Mouse (Mus musculus) yolk sac, embryonic 10.5 days (tissue): Measurements from ENCODE around the gene Tomm40l.

Source experiments
- DNase-seq: peaks from one replicate; pipeline ENCODE4 v3.0.0-alpha.2; 2017; ENCODE audit warnings: low spot score

Gene Tomm40l

GRCm38 (mm10) chr1:171222238-171223155 is at the start of gene Tomm40l:
TSS of gene Tomm40l (minus strand) at chr1:171222514.
- peak; percentile 98 for DNase-seq

DNA sequence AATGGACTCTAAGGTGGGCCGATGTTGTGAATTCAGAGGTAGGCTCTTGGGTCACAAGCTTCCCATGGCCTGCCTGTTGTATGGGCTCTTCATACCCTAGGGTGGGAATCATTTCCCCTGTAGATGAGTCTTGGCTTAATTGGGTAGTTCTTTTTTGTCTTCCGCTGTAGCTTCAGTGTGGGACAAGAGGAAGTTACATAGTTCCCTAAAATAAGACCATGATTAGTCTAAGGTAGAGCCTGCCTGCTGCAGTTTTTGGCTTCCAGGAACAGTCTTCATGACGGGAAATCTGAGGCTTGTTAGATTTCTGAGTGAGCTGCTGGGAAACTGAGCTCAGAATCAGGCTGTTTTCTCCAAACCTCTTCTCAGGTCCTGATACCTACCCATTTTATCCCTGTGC is 49.8 kb upstream of the Tomm40l start:
- DNase-seq: no peak

- no peak for DNase-seq
These were observed 49.3 kb upstream of the Tomm40l start for GRCm38 (mm10) chr1:171271622-171272021.

DNA sequence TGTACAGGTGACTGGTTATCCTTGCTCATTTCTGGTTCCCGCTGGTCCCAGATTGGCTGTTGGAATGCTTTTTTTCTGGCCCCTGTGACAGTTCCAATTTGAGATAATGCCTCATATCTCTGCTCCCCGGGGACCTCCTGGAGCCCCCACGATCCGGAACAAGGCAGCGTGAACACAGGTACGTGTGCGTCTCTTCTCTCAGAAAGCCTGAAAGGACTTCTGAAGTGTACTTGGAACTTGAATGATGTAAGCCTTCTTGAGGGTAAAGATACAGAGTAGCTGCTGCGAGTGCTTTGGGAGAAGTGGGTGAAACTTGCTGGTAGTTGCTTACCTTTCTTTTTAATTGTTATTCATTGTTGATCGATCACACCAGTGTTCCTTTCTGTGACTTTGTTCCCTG is 48.9 kb upstream of the Tomm40l start:
- DNase-seq: no peak

DNA sequence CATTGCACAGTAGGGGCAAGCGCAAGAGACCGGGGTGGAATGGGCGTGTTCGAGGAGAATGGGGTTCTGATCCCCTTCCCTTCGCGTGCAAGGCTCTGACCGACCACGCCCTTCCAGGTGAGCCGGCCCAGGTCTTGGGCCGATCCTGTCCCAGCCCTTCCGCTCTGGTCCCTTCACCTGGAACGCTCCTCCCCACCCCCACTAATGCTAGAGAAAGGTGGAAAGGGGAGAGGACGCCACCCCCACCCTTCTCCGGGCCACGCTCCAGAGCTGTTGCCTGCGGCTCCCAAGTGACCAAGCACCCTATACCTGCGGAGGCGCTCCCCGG is 48.2 kb upstream of the Tomm40l start:
- DNase-seq: no peak

- peak; percentile 94 for DNase-seq
These were observed 47.7 kb upstream of the Tomm40l start, which contains the start of gene B4galt3 for GRCm38 (mm10) chr1:171269848-171270572. TSS of gene B4galt3 (plus strand) at chr1:171270328.

DNA sequence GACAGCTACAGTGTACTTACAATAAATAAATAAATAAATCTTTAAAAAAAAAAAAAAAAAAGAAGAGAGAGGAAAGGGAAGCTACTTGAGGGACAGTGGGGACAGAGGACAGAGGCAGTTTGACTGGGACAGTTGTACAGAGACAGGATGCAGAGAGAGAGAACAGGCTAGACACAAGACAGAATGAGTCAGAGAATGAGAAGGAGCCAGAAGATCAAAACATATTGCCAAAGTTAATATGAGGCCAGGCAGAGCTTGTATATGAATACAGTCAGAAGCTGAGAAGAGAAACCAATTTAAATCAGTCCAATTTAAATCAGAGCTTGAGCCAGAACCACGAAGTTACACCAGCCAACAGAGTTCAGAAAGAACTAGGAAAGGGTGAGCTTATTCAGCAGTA is 46.0 kb upstream of the Tomm40l start:
- no peak for DNase-seq

DNA sequence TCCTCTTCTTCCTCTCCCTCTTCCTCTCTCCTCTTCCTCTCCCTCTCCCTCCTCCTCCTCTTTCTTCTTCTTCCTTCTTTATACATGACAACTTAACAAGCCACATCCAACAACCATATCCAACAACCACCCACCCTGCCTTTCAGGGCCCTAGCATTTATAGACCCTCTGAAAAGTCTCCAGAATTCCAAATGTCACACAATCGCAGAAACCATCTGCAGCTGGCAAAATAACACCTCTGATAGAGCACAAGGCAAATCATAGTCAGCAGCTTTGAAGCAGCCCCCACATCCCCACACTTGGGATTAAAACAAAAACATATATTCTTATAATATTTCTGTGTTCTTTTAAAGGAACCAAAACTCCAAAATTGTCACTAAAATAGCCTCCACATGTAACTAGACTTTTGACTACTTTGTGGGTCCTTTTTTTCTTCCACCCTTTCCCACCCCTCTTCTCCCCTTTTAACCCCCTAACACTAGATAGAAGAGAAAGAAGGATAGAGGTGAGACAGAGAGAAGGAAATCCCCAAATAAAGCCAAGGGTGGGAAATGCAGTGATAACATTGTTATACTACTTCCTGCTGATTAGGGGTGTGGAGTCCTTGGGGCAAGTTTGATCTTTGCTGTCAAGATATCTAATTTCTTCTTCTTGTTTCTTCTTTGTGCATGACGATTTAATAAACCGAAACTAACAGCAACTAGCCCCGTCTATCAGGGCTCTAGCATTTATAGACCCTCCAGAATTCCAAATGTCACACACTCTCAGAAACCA is 43.8 kb upstream of the Tomm40l start:
- no peak for DNase-seq

DNA sequence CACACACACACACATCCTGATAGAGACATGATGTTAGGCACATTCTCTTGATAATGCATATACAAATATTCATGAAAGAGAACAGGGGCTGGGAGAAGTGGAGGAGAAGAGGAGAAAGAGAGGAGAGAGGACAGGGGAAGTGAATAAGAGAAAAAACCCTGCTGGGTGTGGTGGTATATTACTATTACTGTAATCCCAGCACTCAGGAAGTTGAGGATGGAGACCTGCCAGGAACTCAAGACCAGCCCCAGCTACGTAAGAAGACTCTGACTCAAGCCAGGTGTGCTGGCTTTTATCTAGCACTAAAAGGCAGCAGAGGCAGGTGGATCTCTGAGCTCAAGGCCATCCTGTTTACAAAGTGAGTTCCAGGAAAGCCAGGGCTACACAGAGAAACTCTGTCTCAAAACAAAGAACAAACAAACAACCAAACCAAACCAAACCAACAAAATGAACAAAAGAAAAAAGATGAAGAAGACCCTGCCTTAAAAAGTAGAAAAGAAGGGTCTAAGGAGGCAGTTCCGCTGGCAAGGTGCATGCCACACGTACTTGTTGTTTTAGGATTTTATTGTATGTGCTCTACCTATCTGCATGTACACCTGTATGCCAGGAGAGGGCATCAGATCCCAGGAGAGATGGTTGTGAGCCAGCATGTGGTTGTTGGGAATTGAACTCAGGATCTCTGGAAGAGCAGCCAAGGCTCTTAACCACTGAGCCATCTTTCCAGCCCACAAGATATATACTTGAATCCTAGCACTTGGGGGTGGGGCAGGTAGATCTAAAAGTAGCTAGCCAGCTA is 41.5 kb upstream of the Tomm40l start:
- DNase-seq: no peak

DNA sequence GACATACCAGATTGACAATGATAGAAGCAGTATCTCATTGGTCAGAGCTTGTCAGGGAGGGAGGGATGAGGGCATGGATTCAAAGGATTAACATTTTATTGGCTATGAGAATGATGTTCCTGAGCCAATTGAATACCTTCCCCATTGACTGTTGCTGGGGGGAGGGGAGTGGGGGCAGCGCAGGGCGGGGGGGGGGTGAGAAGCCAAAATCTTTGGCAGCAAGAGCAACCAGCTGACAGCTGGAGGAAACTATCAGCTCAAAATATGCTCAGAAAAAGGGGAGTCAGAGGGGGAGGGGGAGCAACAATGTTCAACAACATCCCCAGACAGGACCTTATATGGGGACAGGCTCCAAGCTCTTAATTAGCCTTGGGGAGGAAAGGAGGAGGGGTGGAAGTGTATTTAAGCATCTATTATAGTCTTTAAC is 40.9 kb upstream of the Tomm40l start:
- no peak for DNase-seq

DNA sequence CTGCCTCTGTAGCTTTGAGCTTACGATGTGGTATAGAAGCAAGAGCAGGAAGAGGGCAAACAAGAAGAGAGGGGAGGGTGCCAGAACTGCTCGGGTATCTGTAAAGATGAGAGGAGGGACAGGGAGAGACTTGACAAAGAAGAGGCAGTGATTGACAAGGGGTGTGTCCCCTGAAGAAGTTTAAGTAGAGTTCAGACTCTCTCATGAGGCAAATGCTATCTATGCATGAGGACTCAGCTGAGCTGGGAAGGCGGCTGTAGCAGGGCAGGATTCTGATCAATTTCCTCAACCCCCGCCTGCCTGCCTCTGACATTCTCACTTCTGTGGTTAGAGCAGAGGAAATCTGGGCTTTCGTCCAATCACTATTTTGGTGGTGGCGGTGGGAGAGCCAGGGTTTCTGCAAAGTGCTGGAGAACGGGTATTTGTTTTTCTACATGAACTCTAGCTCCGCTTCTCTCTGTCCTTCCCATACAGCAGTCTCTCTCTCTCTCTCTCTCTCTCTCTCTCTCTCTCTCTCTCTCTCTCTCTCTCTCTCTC is 40.3 kb upstream of the Tomm40l start:
- DNase-seq: no peak

DNA sequence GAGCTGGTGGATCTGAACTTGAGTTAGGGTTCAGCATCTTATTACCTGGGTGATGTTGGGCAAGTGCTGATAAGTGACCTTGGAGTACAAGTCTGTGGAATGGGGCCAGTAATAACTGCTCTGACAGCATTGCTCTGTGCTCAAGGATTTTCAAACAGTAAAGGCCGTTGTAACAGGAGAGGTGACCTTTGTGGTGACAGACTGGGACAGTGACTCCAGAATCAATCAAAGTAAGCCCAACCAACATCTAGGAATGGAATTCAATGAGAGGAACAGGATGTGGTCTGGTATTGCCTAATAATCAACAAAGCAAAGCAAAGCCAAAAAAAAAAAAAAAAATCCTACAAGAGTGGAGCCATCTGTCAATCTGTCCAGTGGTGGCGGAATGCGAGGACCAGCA is 38.0 kb upstream of the Tomm40l start:
- no peak for DNase-seq

DNA sequence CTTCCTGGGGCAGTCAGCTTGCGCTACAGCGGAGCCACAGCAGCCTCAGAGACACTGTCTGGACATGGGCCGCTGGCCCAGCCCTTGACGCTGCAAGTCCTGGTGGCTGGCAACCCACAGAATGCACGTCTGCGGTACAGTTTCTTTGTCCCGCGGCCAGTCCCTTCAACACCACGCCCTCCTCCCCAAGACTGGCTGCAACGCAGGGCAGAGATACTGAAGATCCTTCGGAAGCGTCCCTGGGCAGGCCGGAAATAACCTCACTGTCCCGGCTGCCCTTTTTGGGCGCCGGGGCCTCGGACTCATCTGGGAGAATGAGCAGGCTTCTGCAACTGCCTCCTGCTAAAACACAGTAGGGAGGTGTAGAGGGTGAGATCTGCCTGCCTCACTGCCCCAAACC is 36.6 kb upstream of the Tomm40l start:
- no peak for DNase-seq

GRCm38 (mm10) chr1:171257781-171258180 is 35.5 kb upstream of the Tomm40l start:
- no peak for DNase-seq

DNA sequence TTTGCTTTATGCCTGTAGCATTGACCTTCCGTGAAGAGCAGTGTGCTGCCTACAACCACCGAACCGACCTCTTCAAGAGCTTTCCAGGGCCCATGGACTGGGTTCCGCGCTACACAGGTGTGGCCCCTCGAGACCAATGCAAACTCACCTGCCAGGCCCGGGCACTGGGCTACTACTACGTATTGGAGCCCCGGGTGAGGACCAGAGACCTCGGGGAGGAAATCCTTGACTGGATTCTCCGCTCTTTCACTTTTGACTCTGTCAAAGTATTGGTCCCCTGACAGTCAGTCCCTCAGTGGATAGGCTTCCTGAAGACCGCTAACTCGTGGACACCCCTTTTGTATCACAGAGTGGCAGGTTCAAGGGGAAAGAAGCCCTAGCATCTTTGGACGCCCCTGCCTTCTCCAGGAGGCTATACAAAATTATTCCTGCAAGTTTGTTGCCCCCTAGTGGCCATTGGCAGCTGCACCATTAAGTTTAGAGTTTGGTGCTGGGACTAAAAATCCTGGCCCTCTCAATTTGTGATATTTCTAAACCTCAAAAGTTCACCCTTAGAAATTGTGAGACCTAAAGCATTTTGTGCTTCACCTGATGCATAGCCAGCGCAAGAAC is 34.7 kb upstream of the Tomm40l start:
- no peak for DNase-seq

GRCm38 (mm10) chr1:171256095-171256818 is 33.9 kb upstream of the Tomm40l start:
- DNase-seq: no peak

DNA sequence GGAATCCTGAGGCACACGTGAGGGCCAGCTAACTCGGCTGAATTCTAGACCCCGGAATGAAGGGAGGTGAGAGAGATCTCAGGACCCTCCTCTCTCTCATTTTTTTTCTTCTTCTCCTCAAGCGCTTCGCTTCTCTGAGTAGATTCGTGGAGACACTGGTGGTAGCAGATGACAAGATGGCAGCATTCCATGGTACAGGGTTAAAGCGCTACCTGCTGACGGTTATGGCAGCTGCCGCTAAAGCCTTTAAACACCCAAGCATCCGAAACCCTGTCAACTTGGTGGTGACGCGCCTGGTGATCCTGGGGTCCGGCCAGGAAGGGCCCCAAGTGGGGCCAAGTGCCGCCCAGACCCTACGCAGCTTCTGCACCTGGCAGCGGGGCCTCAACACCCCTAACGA is 30.1 kb upstream of the Tomm40l start:
- no peak for DNase-seq

DNA sequence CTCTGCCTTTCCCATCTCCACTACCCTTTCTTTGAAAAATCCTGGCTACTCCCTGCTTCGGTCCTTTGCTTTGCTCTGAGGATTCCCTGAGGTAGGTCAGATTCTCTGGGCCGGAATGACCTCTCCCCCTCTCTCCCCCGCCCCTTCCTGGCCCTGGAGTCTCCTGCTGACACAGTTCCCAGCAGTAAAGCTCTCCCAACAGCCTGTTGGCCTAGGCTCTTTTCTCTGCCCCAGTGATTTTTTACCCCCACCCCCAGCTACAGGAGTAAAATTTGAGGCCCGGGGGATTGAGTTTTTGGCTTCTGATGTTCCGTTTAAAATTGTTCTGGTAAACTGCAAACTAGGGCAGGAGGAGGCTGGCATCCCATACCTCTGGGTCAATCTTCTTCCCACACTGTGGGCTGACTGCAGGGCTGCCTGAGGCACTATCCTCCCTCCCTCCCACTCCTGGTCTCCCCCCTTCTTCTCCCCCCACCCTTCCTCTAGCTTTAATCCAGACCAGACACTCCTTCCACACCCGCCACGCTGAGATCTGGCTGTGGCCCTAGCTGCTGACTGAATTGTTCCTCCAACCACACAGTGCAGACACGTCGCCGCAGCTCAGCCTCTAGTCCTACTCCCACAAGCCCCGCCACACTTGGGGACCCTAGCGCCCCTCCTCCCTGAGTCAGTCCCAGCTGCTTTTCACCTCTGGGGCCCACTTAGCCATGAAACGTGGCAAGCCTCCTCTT is 29.4 kb upstream of the Tomm40l start:
- peak; percentile 68 for DNase-seq
